Mouse (Mus musculus) bone marrow macrophage, adult 2 months (primary cell): Measurements from ENCODE around the gene Smpdl3a.

Experiments used
- CTCF ChIP-seq: IDR thresholded peaks from 2 replicates; pipeline ENCODE4 v1.5.1; 2012; ENCODE audit warnings: low read depth, mild to moderate bottlenecking, low read length, moderate library complexity
- POLR2A ChIP-seq: IDR thresholded peaks from 2 replicates; pipeline ENCODE4 v1.6.1; 2012; ENCODE audit warnings: mild to moderate bottlenecking, low read depth, low read length, borderline replicate concordance

GRCm38 (mm10) chr10:57807754-57808153 is 13.6 kb downstream of the Smpdl3a start:
- no peak for TF ChIP-seq CTCF
- no peak for TF ChIP-seq POLR2A
